Mouse (Mus musculus): Measurements from ENCODE around the gene Tbc1d17. TPM values are rescaled to one million over a fixed set of nuclear protein-coding genes. Genes with fewer than 3 reads are reported as not detected.

The Tbc1d17 gene
- polyA plus RNA-seq, 1 experiment from 2014 or later: 84.0 TPM

DNA sequence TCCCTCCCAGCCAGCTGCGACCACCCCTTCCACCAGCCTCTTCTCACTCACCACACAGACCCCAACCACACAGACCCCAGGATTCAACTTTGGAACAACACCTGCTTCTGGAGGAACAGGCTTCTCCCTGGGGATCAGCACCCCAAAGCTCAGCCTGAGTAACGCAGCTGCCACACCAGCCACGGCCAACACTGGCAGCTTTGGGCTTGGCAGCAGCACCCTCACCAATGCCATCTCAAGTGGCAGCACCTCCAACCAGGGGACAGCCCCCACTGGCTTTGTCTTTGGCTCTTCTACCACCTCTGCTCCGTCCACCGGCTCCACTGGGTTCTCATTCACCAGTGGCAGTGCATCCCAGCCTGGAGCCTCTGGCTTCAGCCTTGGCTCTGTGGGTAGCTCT, 20.2 kb downstream of the Tbc1d17 start:
- 86% methylated on average over 5 of the region's 5 CpGs for WGBS
- H3K9ac ChIP-seq (replicated peaks; ENCODE audit: low read depth): no peak overlapping the region
- no peaks in the 10 kb centered on the region for H3K27me3 ChIP-seq (replicated peaks; ENCODE audit: insufficient read depth, low read length)
- peaks cover 23% of the 10 kb centered on the region for H3K36me3 ChIP-seq (ENCODE audit: insufficient read depth, low read length)
- peaks cover 2% of the 10 kb centered on the region; the same call in 1 of the 2 replicates for H3K4me1 ChIP-seq (ENCODE audit: insufficient read depth, low read depth, low read length)
- no peak for ATAC-seq
- H3K27ac ChIP-seq (ENCODE audit: low read length): no peak overlapping the region
- H3K4me2 ChIP-seq (replicated peaks; ENCODE audit: low read depth, low read length): no peak overlapping the region
- TF ChIP-seq CTCF (IDR thresholded peaks at IDR 0.05): no peak
- no peak for TF ChIP-seq EP300 (IDR thresholded peaks at IDR 0.05)
- no peaks in the 10 kb centered on the region for H3K9me3 ChIP-seq (ENCODE audit: low read length)
- no peak overlapping the region for H3K4me3 ChIP-seq (ENCODE audit: low read depth, low read length)
- DNase-seq (ENCODE audit: low spot score): no peak

DNA sequence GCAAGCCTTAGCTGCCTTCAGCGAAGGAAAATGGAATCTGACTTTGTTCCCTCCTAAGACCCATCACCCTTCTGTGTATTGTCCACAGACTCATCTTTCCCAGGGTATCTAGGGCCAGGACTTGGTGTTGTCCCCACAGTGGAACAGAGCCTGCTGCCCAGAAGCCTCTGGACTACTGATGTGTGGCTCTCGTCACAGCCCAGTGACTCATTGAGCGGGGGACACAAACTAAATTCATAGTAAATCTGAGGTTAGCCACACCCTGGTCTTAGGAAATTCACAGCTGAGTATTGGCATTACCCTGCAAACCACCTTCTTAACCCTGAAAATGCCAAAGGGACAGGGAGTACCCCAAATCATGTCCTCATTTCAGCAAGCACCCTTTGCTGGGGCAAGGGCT, 22.1 kb downstream of the Tbc1d17 start:
- no peak for TF ChIP-seq CTCF (IDR thresholded peaks at IDR 0.05)
- TF ChIP-seq EP300 (IDR thresholded peaks at IDR 0.05): no peak
- WGBS: 72% methylated on average over 3 of the region's 3 CpGs
- no peak overlapping the region for H3K4me2 ChIP-seq (replicated peaks; ENCODE audit: low read depth, low read length)
- no peak overlapping the region for H3K4me3 ChIP-seq (ENCODE audit: low read depth, low read length)
- H3K9me3 ChIP-seq (ENCODE audit: low read length): no peaks in the 10 kb centered on the region
- H3K9ac ChIP-seq (replicated peaks; ENCODE audit: low read depth): no peak overlapping the region
- H3K36me3 ChIP-seq (ENCODE audit: insufficient read depth, low read length): peaks cover 23% of the 10 kb centered on the region
- DNase-seq (ENCODE audit: low spot score) (no peak), ATAC-seq (no peak)
- H3K27me3 ChIP-seq (replicated peaks; ENCODE audit: insufficient read depth, low read length): no peaks in the 10 kb centered on the region
- H3K27ac ChIP-seq (ENCODE audit: low read length): no peak overlapping the region
- no peaks in the 10 kb centered on the region for H3K4me1 ChIP-seq (ENCODE audit: insufficient read depth, low read depth, low read length)

DNA sequence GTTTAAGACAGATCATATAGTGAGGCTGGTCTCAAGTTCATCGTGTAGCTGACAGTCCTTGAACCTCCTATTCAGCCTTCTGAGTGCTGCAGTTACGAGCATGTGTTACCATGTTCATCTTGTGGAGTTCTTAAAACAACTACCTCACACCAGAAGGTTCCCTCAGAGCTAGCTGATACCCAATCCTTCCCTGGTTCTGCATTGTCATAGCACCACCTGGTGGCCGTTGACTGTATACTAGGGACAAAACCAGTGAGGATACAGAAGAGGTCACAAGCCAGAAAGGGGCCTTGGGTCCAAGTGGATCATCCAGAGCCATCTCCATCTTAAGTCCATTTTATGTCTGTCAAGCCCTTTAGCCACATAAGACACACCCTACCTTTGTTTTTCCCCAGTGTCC, 24.0 kb downstream of the Tbc1d17 start:
- WGBS: 12% methylated on average over 3 of the region's 3 CpGs
- Histone ChIP-seq H3K9me3 (ENCODE audit: low read length) (no peaks in the 10 kb centered on the region), H3K9ac (replicated peaks; ENCODE audit: low read depth) (no peak overlapping the region), H3K4me3 (ENCODE audit: low read depth, low read length) (no peak overlapping the region), H3K27me3 (replicated peaks; ENCODE audit: insufficient read depth, low read length) (no peaks in the 10 kb centered on the region), H3K4me2 (replicated peaks; ENCODE audit: low read depth, low read length) (no peak overlapping the region), H3K27ac (ENCODE audit: low read length) (no peak overlapping the region), H3K36me3 (ENCODE audit: insufficient read depth, low read length) (peaks cover 12% of the 10 kb centered on the region), H3K4me1 (ENCODE audit: insufficient read depth, low read depth, low read length) (no peaks in the 10 kb centered on the region)
- peak; percentile 87 for DNase-seq (ENCODE audit: low spot score)
- TF ChIP-seq CTCF (IDR thresholded peaks at IDR 0.05): peak; percentile 94
- no peak for TF ChIP-seq EP300 (IDR thresholded peaks at IDR 0.05)
- ATAC-seq: peak; percentile 77

DNA sequence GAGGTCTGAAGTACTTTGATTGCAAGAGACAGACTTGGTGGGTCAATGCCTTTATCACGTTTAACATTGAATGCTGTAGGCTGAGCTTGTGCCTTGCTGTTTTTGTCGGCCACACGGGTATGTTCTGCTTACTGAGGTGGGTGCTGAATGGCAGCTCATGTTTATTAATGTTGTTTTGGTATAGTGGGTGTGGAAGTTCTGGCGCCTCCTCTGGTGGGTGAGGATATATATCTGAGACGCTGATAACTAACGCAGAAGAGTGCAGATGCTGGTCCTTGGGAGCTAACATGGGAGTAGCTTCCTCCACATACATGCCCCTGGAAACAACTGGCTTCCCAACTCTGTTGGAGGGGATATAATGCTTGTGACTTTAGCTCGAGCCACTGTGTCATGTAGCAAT, 25.5 kb downstream of the Tbc1d17 start:
- Histone ChIP-seq H3K9me3 (ENCODE audit: low read length) (no peaks in the 10 kb centered on the region), H3K27me3 (replicated peaks; ENCODE audit: insufficient read depth, low read length) (no peaks in the 10 kb centered on the region), H3K4me1 (ENCODE audit: insufficient read depth, low read depth, low read length) (peaks cover 7% of the 10 kb centered on the region; the same call in 1 of the 2 replicates), H3K4me2 (replicated peaks; ENCODE audit: low read depth, low read length) (no peak overlapping the region), H3K4me3 (ENCODE audit: low read depth, low read length) (no peak overlapping the region), H3K9ac (replicated peaks; ENCODE audit: low read depth) (no peak overlapping the region), H3K27ac (ENCODE audit: low read length) (no peak overlapping the region), H3K36me3 (ENCODE audit: insufficient read depth, low read length) (no peaks in the 10 kb centered on the region)
- 45% methylated on average over 7 of the region's 7 CpGs for WGBS
- no peak for TF ChIP-seq EP300 (IDR thresholded peaks at IDR 0.05)
- TF ChIP-seq CTCF (IDR thresholded peaks at IDR 0.05): peak; percentile 38
- no peak for DNase-seq (ENCODE audit: low spot score)
- ATAC-seq: no peak

DNA sequence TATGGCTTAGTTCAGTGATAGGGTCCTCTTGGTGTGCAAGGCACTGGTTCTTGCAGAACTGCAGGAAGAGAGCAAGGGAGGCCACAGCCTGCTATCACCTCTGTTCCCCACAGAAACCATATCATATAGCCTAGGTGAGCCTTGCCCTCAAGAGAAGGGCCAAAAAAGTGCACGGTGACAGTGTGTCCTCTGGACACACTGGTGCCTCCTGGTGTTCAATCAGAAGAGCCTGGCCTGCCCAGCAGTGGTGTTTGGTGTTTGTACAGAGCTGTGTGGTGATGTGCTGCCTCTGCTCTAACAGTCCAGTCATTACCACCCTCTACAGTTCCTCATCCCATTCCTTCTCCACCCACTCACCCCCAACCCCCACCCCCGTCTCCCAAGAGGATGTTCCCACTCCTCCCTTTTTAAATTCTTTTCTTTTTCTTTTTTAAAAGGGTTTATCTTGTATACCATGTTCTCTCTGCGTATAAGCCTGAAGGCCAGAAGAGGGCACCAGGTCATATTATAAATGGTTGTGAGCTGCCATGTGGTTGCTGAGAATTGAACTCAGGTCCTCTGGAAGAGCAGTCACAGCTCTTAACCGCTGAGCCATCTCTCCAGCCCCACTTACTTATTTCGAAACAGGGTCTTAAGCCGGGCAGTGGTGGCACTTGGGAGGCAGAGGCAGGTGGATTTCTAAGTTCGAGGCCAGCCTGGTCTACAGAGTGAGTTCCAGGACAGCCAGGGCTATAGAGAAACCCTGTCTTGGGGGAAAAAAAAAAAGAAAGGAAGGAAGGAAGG, 27.0 kb downstream of the Tbc1d17 start:
- no peaks in the 10 kb centered on the region for H3K27me3 ChIP-seq (replicated peaks; ENCODE audit: insufficient read depth, low read length)
- no peaks in the 10 kb centered on the region for H3K9me3 ChIP-seq (ENCODE audit: low read length)
- ATAC-seq: no peak
- no peak overlapping the region for H3K9ac ChIP-seq (replicated peaks; ENCODE audit: low read depth)
- no peak for DNase-seq (ENCODE audit: low spot score)
- H3K4me2 ChIP-seq (replicated peaks; ENCODE audit: low read depth, low read length): no peak overlapping the region
- 74% methylated on average over 7 of the region's 7 CpGs for WGBS
- no peak overlapping the region for H3K4me3 ChIP-seq (ENCODE audit: low read depth, low read length)
- H3K36me3 ChIP-seq (ENCODE audit: insufficient read depth, low read length): no peaks in the 10 kb centered on the region
- no peak for TF ChIP-seq EP300 (IDR thresholded peaks at IDR 0.05)
- TF ChIP-seq CTCF (IDR thresholded peaks at IDR 0.05): peak; percentile 28; the same call in 1 of the 2 replicates
- no peak overlapping the region for H3K27ac ChIP-seq (ENCODE audit: low read length)
- H3K4me1 ChIP-seq (ENCODE audit: insufficient read depth, low read depth, low read length): peaks cover 18% of the 10 kb centered on the region; the same call in 1 of the 2 replicates

DNA sequence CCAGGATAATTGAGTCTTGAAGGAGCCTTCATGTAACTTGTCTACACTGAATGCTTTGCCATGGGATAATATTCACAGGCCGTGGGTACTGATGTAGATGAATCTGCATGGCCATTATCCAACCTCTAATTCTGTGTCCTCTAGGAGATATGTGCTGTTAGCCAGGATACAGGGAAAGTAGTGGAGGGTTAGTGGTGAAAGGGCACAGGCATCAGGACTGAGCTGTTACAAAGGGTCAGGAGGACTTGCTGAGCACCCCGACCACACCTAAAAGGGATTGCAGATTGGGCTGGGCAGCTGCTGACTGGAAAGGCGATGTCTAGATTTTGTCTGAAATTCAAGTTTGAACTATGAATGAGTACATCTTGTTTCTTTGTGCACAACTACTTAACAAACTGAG, 28.4 kb downstream of the Tbc1d17 start:
- no peak overlapping the region for H3K4me3 ChIP-seq (ENCODE audit: low read depth, low read length)
- no peaks in the 10 kb centered on the region for H3K36me3 ChIP-seq (ENCODE audit: insufficient read depth, low read length)
- H3K9me3 ChIP-seq (ENCODE audit: low read length): no peaks in the 10 kb centered on the region
- 70% methylated on average over 3 of the region's 3 CpGs for WGBS
- ATAC-seq (no peak), DNase-seq (ENCODE audit: low spot score) (no peak)
- H3K27me3 ChIP-seq (replicated peaks; ENCODE audit: insufficient read depth, low read length): no peaks in the 10 kb centered on the region
- H3K9ac ChIP-seq (replicated peaks; ENCODE audit: low read depth): no peak overlapping the region
- H3K27ac ChIP-seq (ENCODE audit: low read length): no peak overlapping the region
- TF ChIP-seq EP300 (IDR thresholded peaks at IDR 0.05) (no peak), CTCF (IDR thresholded peaks at IDR 0.05) (no peak)
- no peak overlapping the region for H3K4me2 ChIP-seq (replicated peaks; ENCODE audit: low read depth, low read length)
- H3K4me1 ChIP-seq (ENCODE audit: insufficient read depth, low read depth, low read length): peaks cover 18% of the 10 kb centered on the region; the same call in 1 of the 2 replicates

All from lung, postnatal 0 days (tissue).